Mouse (Mus musculus): ENCODE measurements at regions not wholly inside any gene's neighbourhood (a gene's known extent, or its start where the extent isn't known, plus 50 kb on each side); places are given as distances from the start of the nearest gene placed in this dataset.

DNA sequence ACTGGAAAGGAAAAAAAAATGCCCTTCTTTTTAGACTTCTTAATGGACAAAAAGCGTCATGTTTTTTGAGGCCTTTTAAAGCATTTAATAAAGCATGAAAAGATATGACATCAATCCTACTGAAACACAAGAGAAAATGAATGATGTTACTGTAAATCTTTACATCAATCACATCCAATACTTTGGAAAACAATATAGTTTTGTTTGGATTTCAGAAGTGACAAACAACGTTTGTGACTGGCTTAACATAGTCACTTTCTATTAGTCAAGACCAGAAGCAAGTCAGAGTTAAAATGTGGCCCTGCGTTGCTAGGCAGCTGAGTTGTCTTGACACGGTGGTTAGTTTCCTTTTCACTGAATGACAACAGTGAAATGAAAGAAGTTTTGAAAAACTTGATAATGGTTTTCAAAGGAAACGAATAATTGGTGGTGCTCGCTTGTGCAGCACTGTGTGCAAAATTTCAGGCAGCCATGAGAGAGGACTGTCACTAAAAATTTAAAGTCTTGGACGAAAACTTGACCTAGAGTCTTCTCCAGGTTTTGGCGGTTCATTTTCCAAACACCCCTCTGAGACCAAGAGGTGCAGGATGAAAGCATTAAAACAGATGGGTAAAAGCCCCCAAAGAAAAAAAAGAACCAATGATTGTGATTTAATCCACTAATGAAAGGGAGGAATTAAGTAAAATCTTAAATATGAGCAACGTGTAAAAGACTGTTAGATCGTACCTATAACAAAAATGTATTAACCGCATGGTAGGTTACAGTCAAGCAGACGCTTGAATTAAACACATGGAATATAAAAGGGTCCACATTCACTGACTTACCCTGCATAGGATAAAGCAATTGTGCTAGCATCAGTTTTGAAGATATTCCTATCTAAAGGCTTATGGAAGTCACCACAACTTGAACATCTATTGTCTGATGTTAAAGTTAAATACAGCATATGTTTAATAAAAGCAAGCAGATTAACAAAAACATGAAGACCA, 421.4 kb upstream of the Tbc1d2b start:
- Histone ChIP-seq H3K9ac (ENCODE audit: control insufficient read depth, low read depth, low read length, poor library complexity, severe bottlenecking) (no peak overlapping the region), H3K4me3 (ENCODE audit: control insufficient read depth in 1 of 2, insufficient read depth in 1 of 2, low read depth in 2 of 2, low read length in 2 of 2) (no peak overlapping the region)
- no peak for DNase-seq (ENCODE audit: low read depth, low spot score)

DNA sequence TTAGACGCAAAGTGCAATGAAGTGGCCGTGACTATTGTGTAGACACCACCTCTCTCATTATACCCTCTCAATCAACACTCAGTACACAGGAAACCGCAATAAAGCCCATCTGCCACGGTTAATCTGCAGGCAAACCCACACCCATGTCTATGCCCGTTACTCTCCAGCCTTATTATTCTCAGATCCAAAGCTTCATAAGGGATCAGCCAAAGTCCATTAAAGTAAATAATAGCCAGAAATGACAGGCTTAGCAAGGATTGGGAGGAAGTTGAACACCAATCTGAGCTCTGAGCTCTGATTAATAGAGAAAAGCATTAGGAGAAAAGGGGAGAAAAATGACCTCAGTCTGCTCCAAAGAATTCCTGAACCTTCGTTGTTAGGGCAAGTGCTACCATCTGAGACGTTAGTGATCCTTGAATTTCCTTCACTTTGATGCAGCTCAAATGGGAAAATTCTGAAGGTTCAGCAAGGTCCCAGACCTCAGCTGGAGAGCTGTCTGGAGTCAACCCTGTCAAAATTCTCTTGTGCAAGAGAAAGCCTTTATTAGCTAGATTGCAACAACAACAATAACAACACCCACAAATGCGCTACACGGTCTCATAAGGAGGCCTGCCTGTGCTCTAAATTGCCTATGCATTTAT, 422.5 kb upstream of the Tbc1d2b start:
- H3K4me1 ChIP-seq (ENCODE audit: control insufficient read depth in 1 of 2, insufficient read depth in 2 of 2, low read length in 2 of 2) = no peaks in the 10 kb centered on the region
- no peaks in the 10 kb centered on the region for H3K27me3 ChIP-seq (ENCODE audit: control insufficient read depth in 1 of 2, insufficient read depth in 2 of 2, low read length in 2 of 2)
- H3K27ac ChIP-seq (ENCODE audit: control insufficient read depth, low read depth, low read length) = no peak overlapping the region
- no peaks in the 10 kb centered on the region for H3K36me3 ChIP-seq (ENCODE audit: control insufficient read depth in 1 of 2, insufficient read depth in 2 of 2, low read length in 2 of 2)
- H3K9me3 ChIP-seq (replicated peaks; ENCODE audit: insufficient read depth, low read length) = no peaks in the 10 kb centered on the region
- H3K79me2 ChIP-seq (ENCODE audit: control insufficient read depth, insufficient read depth, low read length, poor library complexity) = no peaks in the 10 kb centered on the region
- H3K4me3 ChIP-seq (ENCODE audit: control insufficient read depth in 1 of 2, insufficient read depth in 1 of 2, low read depth in 2 of 2, low read length in 2 of 2) = no peak overlapping the region
- no peak overlapping the region for H3K9ac ChIP-seq (ENCODE audit: control insufficient read depth, low read depth, low read length, poor library complexity, severe bottlenecking)
- no peak for DNase-seq (ENCODE audit: low read depth, low spot score)
- no peak for TF ChIP-seq MEF2A (IDR thresholded peaks at IDR 0.05; ENCODE audit: extremely low read depth, insufficient replicate concordance, low read depth, low read length, poor library complexity, severe bottlenecking)

More for the DNA sequence above, 421.4 kb upstream of the Tbc1d2b start:
- no peaks in the 10 kb centered on the region for H3K79me2 ChIP-seq (ENCODE audit: control insufficient read depth, insufficient read depth, low read length, poor library complexity)
- H3K4me1 ChIP-seq (ENCODE audit: control insufficient read depth in 1 of 2, insufficient read depth in 2 of 2, low read length in 2 of 2) = no peaks in the 10 kb centered on the region
- no peaks in the 10 kb centered on the region for H3K9me3 ChIP-seq (replicated peaks; ENCODE audit: insufficient read depth, low read length)
- no peaks in the 10 kb centered on the region for H3K36me3 ChIP-seq (ENCODE audit: control insufficient read depth in 1 of 2, insufficient read depth in 2 of 2, low read length in 2 of 2)
- no peaks in the 10 kb centered on the region for H3K27me3 ChIP-seq (ENCODE audit: control insufficient read depth in 1 of 2, insufficient read depth in 2 of 2, low read length in 2 of 2)
- no peak for TF ChIP-seq ZC3H11A (IDR thresholded peaks at IDR 0.05; ENCODE audit: low read depth, low read length)
- no peak for TF ChIP-seq MAX (IDR thresholded peaks at IDR 0.05; ENCODE audit: low read length)
- TF ChIP-seq RAD21 (IDR thresholded peaks at IDR 0.05; ENCODE audit: low read depth, low read length) = no peak
- TF ChIP-seq EP300 (IDR thresholded peaks at IDR 0.05; ENCODE audit: low read depth in 1 of 2, low read length in 2 of 2) = no peak
- TF ChIP-seq USF1 (IDR thresholded peaks at IDR 0.05; ENCODE audit: low read depth, low read length) = no peak
- TF ChIP-seq CHD2 (IDR thresholded peaks at IDR 0.05; ENCODE audit: low read length) = no peak
- no peak overlapping the region for H3K27ac ChIP-seq (ENCODE audit: control insufficient read depth, low read depth, low read length)

DNA sequence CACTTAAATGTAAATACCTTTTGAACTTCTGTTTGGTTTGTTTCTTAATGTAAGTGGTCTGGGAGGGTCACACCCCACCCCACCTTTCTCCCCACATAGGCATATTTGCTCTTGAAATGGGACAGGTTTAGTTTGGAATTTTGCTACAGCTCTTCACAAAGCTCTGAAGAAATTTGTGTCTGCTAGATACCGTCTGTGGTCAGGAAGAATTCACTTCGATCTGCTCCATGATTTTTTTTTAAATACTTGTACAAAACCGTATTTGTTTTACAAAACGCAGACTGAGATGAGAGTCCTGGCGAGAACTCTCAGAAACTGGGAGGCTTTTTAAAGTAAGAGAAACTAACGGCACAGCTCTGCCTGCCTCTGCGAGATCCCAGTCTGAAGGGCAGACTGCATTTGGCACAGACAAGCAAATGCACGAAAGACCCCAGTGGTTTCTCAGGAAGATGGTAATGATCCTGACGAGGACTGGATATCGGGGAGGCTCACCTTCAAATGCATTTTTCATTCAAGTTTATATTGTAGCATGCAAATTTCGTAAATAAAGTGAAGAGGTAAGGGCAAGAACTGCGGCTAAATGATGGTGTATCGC, 423.5 kb upstream of the Tbc1d2b start:
- H3K4me1 ChIP-seq (ENCODE audit: control insufficient read depth in 1 of 2, insufficient read depth in 2 of 2, low read length in 2 of 2) = no peaks in the 10 kb centered on the region
- no peaks in the 10 kb centered on the region for H3K36me3 ChIP-seq (ENCODE audit: control insufficient read depth in 1 of 2, insufficient read depth in 2 of 2, low read length in 2 of 2)
- no peaks in the 10 kb centered on the region for H3K9me3 ChIP-seq (replicated peaks; ENCODE audit: insufficient read depth, low read length)
- no peaks in the 10 kb centered on the region for H3K79me2 ChIP-seq (ENCODE audit: control insufficient read depth, insufficient read depth, low read length, poor library complexity)
- H3K4me3 ChIP-seq (ENCODE audit: control insufficient read depth in 1 of 2, insufficient read depth in 1 of 2, low read depth in 2 of 2, low read length in 2 of 2) = no peak overlapping the region
- DNase-seq (ENCODE audit: low read depth, low spot score) = no peak
- TF ChIP-seq MAZ (IDR thresholded peaks at IDR 0.05; ENCODE audit: low read depth, low read length) (no peak), BHLHE40 (IDR thresholded peaks at IDR 0.05; ENCODE audit: borderline replicate concordance, low read depth, low read length) (no peak), CHD1 (IDR thresholded peaks at IDR 0.05; ENCODE audit: low read depth, low read length) (no peak), E2F4 (IDR thresholded peaks at IDR 0.05; ENCODE audit: borderline replicate concordance, low read depth, low read length) (no peak), JUND (IDR thresholded peaks at IDR 0.05; ENCODE audit: low read depth, low read length) (no peak), POLR2AphosphoS2 (IDR thresholded peaks at IDR 0.05; ENCODE audit: low read length) (no peak), POLR2A (IDR thresholded peaks at IDR 0.05; ENCODE audit: control insufficient read depth in 1 of 2, insufficient read depth in 1 of 2, low read depth in 1 of 2, low read length in 2 of 2, poor library complexity in 1 of 2) (no peak)
- no peak overlapping the region for H3K27ac ChIP-seq (ENCODE audit: control insufficient read depth, low read depth, low read length)
- H3K27me3 ChIP-seq (ENCODE audit: control insufficient read depth in 1 of 2, insufficient read depth in 2 of 2, low read length in 2 of 2) = no peaks in the 10 kb centered on the region
- no peak overlapping the region for H3K9ac ChIP-seq (ENCODE audit: control insufficient read depth, low read depth, low read length, poor library complexity, severe bottlenecking)

All from MEL (cell line).